Mouse (Mus musculus) heart, adult 2 months (tissue): ENCODE results near the gene Trak1.

ENCODE experiments used
- CTCF ChIP-seq: fragments of 200-600 bp; IDR thresholded peaks from 2 replicates; pipeline ENCODE4 v1.8.1; 2022; ENCODE audit warnings: antibody characterized with exemption, mild to moderate bottlenecking, moderate library complexity
- POLR2A ChIP-seq: fragments of 200-500 bp; IDR thresholded peaks from 2 replicates; pipeline ENCODE4 v1.6.1; 2011; ENCODE audit warnings: mild to moderate bottlenecking, low read depth, low read length, control low read depth; ENCODE audit not compliant: insufficient read depth

DNA sequence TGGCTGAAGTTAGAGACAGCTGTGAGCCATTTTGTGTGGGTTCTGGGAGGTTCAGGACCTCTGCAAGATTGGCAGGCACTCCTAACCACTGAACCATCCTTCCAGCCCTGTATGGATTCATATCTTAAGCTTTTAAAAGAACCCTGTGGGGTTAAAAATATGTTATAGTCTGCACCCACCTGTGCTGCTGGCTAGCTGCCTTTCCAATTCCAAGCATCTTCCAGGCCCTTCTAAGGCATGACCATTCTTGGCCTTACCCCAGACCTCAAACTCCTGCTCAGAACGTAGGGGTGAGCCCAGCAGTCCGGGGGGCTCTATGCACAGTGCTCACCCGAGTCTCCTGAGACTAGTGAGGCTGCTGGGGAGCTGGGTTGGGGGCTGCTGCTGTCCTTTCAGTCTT, 121.7 kb downstream of the Trak1 start:
- no peak for TF ChIP-seq POLR2A
- TF ChIP-seq CTCF, result no peak
